Mouse (Mus musculus) gonadal fat pad, adult 2 months (tissue): ENCODE results near the gene 4930550C14Rik. TPM values are rescaled to one million over a fixed set of nuclear protein-coding genes. Genes with fewer than 3 reads are reported as not detected.
A peak's percentile ranks its signal among the peaks of the same experiment; 100 is the strongest.

Source experiments
- DNase-seq: peaks from one replicate; pipeline ENCODE4 v3.0.0-alpha.2; 2012; ENCODE audit warnings: low read depth
- polyA plus RNA-seq: library from polyadenylated mRNA; depleted of rRNA; stranded (reverse); fragments of >200 nt; gene quantifications from 2 replicates; pipeline ENCODE4 v1.2.3, GENCODE M21; 2012; rRNA removed

Gene 4930550C14Rik
- 0.18 and 0.28 TPM in 2 replicates for polyA plus RNA-seq

DNA sequence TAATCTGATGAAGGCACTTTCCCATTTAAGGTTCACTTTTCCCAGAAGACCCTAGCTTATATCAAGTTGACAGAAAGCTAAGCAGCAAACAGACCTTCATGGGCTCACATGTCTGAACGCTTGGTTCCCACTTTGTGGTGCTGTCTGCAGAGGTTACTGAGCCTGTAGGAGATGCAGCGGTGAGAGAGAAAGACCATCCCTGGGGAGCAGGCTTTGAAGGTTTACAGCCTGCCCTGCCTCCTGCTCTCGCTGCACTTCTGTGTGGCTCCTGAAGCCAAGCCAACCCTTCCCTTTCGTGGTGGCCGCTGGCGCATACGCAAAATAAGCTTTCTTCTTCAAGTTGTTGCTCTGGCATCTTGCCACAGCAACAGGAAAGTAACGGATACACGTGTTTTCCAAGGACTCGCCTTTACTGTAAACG is at the start of gene 4930550C14Rik:
4930550C14Rik (plus strand) TSS at position 35 of the 421 bp plus-strand sequence.
- no peak for DNase-seq

DNA sequence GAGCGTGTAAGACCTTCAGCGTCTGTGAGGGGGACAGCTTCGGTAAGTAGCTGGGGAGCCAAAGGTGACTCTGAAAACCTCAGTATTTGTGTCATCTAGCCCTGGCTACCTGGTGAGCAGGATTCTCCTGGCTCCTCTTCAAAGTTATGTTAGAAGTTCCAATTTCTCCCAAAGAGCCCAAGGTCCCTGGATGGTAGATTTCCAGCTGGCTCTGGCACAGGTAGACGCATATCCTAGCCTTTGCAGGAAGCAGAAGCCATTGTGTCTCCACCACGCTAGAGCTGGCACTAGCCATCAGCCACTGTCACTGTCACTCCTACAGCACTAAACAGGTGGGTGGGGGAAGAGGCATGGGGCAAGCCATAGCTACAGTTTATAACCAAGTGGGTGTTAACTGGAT is 49.0 kb upstream of the 4930550C14Rik start:
- no peak for DNase-seq

DNA sequence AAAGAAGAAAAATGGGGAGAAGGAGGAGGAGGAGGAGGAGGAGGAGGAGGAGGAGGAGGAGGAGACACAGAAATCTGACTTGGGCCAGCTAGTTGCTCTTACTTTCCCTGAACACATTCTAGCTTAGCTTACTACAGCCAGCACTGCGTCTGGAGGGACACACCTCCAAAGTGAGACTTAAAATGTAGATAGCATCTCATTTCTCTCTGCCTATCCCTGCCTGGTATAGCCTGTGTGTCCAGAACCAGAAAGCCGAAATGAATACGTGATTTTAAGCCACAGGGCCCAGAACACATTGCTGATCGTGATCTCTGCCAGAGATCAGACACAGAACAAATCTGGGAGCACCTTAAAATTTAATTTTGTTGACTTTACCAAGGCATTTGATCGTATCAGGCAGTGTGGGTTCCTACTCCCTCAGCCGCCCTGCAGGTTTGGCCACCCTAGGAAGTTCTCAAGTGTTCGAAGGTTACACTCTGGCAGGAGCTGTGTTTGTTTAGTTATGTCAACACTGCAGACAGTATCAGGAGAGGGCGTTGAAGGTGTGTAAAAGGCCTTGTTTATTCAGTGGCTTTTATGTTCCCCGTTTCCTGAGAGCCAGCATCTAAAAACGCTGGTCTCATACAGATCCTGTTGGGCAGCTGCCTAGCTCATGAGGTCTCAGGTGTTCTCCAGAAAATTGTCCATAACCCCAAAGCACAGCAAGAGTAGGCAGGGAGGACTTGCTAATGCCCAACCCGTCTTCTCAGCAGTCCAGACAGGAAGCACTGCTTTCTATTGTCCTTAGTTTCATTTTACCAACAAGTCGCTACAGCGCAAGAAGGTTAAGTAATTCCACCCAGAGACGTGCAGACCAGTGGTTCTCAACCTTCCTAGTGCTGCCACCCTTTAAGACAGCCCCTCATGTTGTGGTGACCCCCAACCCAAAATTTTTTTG is 45.6 kb upstream of the 4930550C14Rik start:
- DNase-seq: peak; percentile 98

DNA sequence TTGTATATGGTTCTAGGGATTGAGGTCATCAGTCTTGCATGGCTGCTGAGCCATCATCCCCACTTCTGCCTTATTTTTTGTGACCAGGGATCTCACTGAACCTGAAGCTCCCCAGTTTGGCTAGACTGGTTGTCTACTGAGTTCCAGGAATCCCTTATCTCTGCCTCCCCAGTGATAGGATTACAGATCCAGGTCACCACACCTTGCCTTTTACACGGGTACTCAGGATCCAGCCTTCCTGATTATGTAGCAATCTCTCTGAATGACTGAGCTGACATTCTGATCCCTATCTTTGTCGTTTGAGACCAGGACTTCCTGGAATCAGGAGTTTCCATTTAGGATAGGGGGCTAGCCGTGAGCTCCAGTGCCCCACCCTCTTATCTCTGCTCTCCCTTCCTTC is 30.8 kb upstream of the 4930550C14Rik start:
- DNase-seq: no peak

DNA sequence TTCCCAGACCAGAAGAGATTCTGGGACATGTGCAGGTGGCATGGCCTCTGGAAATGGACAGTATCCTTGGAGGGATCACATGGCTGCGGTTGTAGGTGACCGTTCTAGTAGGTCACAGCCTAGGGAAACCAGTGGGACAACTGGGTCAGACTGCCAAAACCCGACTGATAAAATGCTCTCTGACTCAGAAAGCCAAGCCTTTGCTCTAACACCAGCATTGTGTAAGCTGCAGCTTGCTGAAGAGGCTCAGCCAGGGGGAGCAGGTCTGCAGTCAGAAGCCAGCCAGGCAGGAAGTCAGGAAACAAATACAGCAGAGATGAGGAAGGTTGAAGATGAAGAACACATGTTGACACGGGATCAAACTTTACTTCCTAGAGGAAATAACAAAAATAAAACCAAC is 26.2 kb upstream of the 4930550C14Rik start:
- DNase-seq: no peak

GRCm38 (mm10) chr9:53376820-53377219 is 25.3 kb upstream of the 4930550C14Rik start:
- DNase-seq: no peak

DNA sequence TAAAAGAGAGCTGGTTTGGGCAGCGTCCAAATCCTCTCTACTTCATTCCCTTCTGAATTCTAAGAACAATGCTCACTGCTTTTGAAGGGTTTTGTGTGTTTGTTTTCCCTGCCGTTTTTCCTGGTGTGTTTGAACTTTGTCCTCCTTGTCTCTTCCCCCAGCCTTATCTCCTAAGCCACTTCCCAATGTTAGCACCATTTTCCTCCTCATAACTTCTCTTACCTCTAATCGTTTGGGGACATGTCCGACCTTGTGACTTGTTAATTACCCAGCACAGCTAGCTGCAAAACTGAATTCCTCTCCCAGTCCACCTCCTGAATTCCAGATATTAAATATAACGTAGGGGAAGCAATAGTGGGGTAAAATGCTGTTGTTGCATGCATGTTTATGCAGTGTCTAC is 24.5 kb upstream of the 4930550C14Rik start:
- no peak for DNase-seq

DNA sequence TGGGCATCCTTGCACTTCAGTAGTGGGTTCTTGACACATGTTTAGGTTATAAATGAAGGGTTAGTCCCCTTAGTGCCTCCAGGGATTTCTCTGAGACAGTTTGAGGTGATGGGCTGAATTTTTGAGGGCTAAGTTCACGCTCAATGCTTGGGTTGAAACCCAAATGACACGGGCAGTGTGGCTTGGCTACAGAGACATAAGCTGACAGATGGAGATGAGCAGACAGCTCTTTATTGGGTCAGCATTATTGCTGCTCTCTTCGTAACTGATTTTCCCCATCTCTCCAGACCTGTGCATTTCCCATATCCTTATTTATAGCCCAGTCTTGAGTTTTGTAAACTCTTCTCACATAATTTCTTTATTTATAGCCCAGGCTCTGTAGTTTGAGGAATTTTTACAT is 24.0 kb upstream of the 4930550C14Rik start:
- DNase-seq: no peak

DNA sequence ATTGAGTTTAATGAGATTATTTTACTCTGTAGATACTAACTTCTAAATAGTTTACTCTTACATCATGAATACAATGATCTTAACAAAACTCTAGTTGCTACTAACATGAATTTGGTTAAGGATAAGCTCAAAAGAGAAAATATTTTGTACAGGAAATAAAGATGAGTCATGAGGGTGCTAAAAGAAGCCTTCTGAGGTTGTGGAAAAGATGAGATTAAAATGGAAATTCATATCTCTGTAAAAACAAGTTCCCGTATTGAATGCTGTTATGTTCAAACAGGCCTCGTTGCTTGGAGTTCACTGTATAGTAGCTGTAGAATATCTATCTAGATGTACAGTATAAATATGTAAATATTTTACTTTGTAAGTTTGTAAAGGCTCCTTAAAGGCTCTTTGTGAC is 21.5 kb upstream of the 4930550C14Rik start:
- DNase-seq: no peak

GRCm38 (mm10) chr9:53381113-53381615 is 21.0 kb upstream of the 4930550C14Rik start:
- no peak for DNase-seq

GRCm38 (mm10) chr9:53383951-53384866 is 17.9 kb upstream of the 4930550C14Rik start, which contains the start of gene Kdelc2:
Gene Kdelc2 (plus strand): TSS chr9:53384025.
- peak; percentile 94 for DNase-seq

GRCm38 (mm10) chr9:53384873-53385272 is 17.3 kb upstream of the 4930550C14Rik start:
- DNase-seq: no peak

DNA sequence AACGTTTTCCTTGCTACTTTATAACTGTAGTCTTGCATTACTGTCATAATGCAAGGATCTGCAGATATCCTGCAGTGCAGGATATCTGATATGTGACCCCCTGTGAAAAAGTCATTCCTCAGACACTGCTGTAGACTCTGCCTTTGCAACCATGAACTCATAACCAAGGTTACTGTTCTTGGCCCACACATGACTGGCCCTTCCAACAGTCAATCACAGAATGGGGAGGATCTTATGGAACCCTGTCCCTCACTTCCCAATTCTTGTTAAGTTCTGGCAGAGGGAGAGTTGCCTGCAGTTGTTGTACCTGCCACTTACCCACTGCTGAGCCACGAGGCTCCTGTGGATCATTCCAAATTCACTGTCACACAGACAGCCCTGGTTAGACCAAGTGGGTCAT is 14.7 kb upstream of the 4930550C14Rik start:
- DNase-seq: no peak

GRCm38 (mm10) chr9:53389109-53389508 is 13.0 kb upstream of the 4930550C14Rik start:
- DNase-seq: no peak

DNA sequence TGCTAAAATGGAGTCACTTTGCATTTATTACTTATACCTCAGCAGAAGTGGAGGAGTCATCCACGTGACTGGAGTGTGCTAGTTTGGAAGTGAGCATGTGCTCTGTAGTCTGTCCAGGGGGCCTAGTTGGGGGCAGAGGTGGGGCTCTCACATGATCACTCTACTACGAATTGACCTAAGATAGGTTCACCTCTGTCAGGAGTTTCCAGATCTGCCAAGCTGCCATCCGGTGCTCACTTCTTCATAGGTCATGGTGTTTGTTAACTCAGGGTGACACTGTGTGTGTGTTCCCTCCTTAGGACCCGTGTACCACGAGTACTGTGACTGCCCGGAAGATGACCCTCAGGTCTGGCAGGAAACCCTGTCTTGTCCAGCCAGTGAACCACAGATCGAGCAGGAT is 12.0 kb upstream of the 4930550C14Rik start:
- DNase-seq: no peak

GRCm38 (mm10) chr9:53397685-53398387 is 4.3 kb upstream of the 4930550C14Rik start:
- DNase-seq: no peak

- no peak for DNase-seq
These were observed 3.8 kb upstream of the 4930550C14Rik start for GRCm38 (mm10) chr9:53398388-53398700.

DNA sequence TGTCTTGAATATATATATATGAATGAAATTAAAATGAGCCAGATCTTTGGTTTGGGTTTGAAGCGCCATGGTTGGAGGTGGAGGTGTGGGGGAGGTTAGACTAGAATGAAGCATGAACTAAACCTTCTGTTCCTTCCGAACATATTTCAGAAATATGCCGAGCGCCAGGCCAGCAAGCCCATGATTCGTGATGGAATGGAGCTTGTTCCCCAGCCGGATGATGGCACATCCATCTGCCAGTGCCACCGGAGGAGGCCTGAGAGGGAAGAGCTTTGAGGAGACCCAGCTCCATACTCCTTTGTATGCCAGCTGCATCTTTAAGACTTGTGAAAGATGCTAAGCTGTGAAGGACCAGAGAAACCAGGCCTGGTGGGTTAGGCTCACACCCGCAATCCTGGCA is 2.6 kb upstream of the 4930550C14Rik start:
- DNase-seq: no peak

GRCm38 (mm10) chr9:53400696-53401095 is 1.4 kb upstream of the 4930550C14Rik start:
- no peak for DNase-seq

DNA sequence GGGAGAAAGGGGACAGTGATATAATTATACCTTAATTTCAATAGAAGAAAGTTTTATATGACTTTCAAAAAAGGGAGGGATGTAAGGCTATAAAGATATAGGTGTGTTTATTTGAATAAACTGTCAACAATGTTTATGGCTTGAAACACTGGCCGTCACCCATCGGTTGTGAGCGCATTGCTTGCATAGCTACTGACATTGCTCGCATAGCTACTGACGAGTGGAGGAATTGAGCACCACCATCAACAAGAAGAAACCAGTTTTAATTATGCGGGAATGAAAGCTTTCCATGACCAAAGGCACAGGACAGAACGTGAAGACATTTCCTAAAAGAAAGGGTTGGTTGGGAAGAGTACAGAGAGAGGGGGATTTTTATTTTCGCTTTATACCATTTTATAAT is 979 bp upstream of the 4930550C14Rik start:
- no peak for DNase-seq

DNA sequence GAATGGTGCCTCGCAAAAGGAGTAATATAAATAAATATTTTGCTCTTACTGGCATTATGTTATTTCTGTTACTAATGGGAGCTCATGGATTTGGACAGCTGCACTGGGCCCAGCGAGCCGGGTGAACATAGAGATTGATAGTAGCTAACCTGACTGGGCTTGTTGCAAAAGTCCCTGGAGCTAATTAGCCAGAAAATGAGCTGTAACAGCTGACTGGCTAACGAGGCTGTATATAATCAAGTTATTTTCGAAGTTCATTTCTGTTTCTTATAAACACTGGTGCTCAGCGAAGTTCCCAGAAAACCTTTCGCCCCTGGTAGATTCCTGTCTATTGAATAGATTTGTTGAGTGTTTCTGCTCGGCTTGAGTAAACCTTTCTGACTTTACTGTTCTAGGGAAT is 866 bp downstream of the 4930550C14Rik start:
- no peak for DNase-seq
